Mouse (Mus musculus) liver, embryonic 11.5 days (tissue): ENCODE data around the gene Fam160b1. TPM values are rescaled to one million over a fixed set of nuclear protein-coding genes. Genes with fewer than 3 reads are reported as not detected.

ENCODE experiments used
- ATAC-seq: fragments of 200-750 bp; cut with Nextera tagmentation; replicated peaks from 2 replicates; pipeline ENCODE4 v1.8.0; 2017; ENCODE audit warnings: moderate number of reproducible peaks, mild to moderate bottlenecking, moderate TSS enrichment, moderate library complexity; ENCODE audit not compliant: low FRiP score
- DNase-seq: peaks from one replicate; pipeline ENCODE4 v3.0.0-alpha.2; 2017; ENCODE audit warnings: low spot score
- H3K27ac ChIP-seq: fragments of 300-500 bp; sonication (generic); 2 replicates; pipeline ENCODE4 v1.5.1; 2014; ENCODE audit warnings: mild to moderate bottlenecking, low read depth, low read length, control low read depth
- H3K27me3 ChIP-seq: fragments of 300-500 bp; sonication (generic); replicated peaks from 2 replicates; pipeline ENCODE4 v1.6.1; 2014; ENCODE audit warnings: low read length, mixed read lengths; ENCODE audit not compliant: control insufficient read depth, insufficient read depth
- H3K36me3 ChIP-seq: fragments of 300-500 bp; sonication (generic); 2 replicates; pipeline ENCODE4 v1.6.1; 2014; ENCODE audit warnings: mild to moderate bottlenecking, low read length, moderate library complexity, mixed read lengths; ENCODE audit not compliant: control insufficient read depth, insufficient read depth
- H3K4me1 ChIP-seq: fragments of 300-500 bp; sonication (generic); replicated peaks from 2 replicates; pipeline ENCODE4 v1.6.1; 2014; ENCODE audit warnings: low read length, mixed read lengths; ENCODE audit not compliant: control insufficient read depth, insufficient read depth
- H3K4me2 ChIP-seq: fragments of 300-500 bp; sonication (generic); 2 replicates; pipeline ENCODE4 v1.6.1; 2014; ENCODE audit warnings: mild to moderate bottlenecking, control low read depth, moderate library complexity
- H3K4me3 ChIP-seq: fragments of 300-500 bp; sonication (generic); 2 replicates; pipeline ENCODE4 v1.5.1; 2014; ENCODE audit warnings: low read depth, low read length, control low read depth
- H3K9ac ChIP-seq: fragments of 300-500 bp; sonication (generic); 2 replicates; pipeline ENCODE4 v1.6.1; 2014; ENCODE audit warnings: low read depth, low read length, control low read depth
- H3K9me3 ChIP-seq: fragments of 300-500 bp; sonication (generic); 2 replicates; pipeline ENCODE4 v1.6.1; 2016; ENCODE audit warnings: low read length, inconsistent platforms, mixed read lengths; ENCODE audit not compliant: control insufficient read depth
- WGBS: fragments of 180-500 bp; shearing (Covaris S2); extraction: QIAGEN DNeasy Blood & Tissue Kit; methylation state at CpG from one replicate; pipeline ENCODE4 v1.1.7; 2014; 5-methylcytosine and 5-hydroxymethylcytosine counted together
- polyA plus RNA-seq: library from polyadenylated mRNA; unstranded; fragments of >200 nt; fragmentation: Nextera tagmentation; extraction: Ambion mirVana; gene quantifications from 2 replicates; pipeline ENCODE4 v1.2.1, GENCODE M21; 2014

The Fam160b1 gene
- polyA plus RNA-seq, 1 experiment from 2014 or later: 11.9 TPM

DNA sequence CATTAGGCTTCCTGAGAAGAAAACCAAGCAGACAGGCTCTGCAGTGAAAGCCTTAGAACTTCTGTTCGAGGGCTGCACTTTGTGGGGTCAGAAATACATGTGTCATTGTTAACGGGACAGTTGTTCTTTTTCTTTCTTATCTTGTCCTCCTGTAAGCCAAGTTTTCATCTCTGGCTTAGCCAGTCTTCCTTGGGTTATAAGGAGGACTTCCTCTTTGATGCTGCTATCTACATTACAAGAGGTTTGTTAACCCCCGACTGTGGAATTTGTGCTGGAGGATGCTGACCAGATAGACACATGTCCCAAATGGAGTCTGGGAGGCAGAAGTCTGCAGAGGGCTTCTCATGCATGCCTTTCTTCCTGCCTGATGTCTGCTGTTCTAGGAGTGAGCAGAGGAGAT is 52.7 kb downstream of the Fam160b1 start:
- H3K27ac ChIP-seq: no peak overlapping the region
- 23% methylated on average over 3 of the region's 3 CpGs for WGBS

DNA sequence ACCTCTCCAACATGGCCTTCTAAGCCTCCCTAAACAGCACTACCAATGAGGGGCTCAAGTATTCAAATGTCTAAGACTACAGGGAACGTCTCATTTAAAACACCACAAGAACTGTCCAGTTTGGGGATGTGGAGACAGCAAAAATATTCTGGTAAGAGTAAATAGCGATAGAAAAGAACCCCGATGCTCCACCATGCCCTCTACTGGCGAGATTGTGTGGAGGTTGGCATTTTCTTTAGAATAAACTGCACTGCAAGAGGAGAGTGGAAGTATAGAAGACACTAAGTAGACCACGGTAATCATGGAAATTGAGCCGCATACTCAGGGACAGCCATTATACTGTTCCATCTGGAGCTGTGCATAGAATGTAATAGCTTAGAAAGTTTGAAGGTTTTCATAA is 53.4 kb downstream of the Fam160b1 start:
- Histone ChIP-seq H3K4me1 (peaks cover 22% of the 10 kb centered on the region), H3K4me2 (no peak overlapping the region), H3K27me3 (no peaks in the 10 kb centered on the region), H3K9ac (no peak overlapping the region), H3K9me3 (no peaks in the 10 kb centered on the region), H3K4me3 (no peak overlapping the region), H3K27ac (no peak overlapping the region), H3K36me3 (no peaks in the 10 kb centered on the region)
- DNase-seq: no peak
- ATAC-seq: no peak
- 75% methylated on average over 6 of the region's 6 CpGs for WGBS

More for the DNA sequence above, 52.7 kb downstream of the Fam160b1 start:
- Histone ChIP-seq H3K36me3 (no peaks in the 10 kb centered on the region), H3K9me3 (no peaks in the 10 kb centered on the region), H3K27me3 (no peaks in the 10 kb centered on the region), H3K4me1 (peaks cover 20% of the 10 kb centered on the region), H3K4me2 (no peak overlapping the region), H3K4me3 (no peak overlapping the region), H3K9ac (no peak overlapping the region)
- DNase-seq (no peak), ATAC-seq (no peak)

DNA sequence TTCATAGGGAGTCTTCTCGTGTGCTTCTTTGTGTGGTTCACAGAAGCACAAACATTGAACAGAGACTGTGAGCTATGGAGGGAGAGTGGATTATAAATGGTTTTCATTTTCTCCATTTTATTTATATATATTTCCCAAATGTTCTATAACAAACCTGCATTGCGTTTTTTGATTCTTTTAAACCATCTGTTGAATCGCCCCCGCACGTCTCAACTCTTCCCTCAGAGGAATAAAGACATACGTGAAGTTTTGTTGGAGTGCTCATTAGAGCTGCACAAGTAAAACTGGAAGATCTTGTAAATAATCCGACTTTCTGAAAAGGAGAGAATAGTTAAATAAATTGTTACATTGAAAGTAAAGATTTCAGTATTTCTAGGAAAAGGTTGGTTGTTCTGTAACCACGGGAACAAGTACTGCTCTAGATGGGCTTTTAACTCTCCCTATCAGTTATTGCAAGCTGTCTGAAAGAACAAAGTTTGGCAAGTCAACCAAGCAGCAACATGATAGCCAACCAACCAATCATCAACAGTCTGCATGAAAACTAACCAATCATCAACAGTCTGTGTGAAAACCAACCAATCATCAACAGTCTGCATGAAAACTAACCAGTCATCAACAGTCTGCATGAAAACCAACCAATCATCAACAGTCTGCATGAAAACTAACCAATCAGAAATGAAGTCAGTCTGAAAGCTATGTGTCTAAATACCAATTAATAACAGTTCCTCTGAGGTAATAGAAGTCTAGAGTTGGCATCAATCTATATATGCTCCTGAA is 54.7 kb downstream of the Fam160b1 start:
- H3K36me3 ChIP-seq: no peaks in the 10 kb centered on the region
- ATAC-seq: no peak
- no peaks in the 10 kb centered on the region for H3K27me3 ChIP-seq
- peaks cover 19% of the 10 kb centered on the region for H3K4me1 ChIP-seq
- no peak for DNase-seq
- no peak overlapping the region for H3K27ac ChIP-seq
- no peak overlapping the region for H3K4me2 ChIP-seq
- H3K9ac ChIP-seq: no peak overlapping the region
- H3K4me3 ChIP-seq: no peak overlapping the region
- 86% methylated on average over 8 of the region's 8 CpGs for whole genome bisulfite sequencing
- no peaks in the 10 kb centered on the region for H3K9me3 ChIP-seq

DNA sequence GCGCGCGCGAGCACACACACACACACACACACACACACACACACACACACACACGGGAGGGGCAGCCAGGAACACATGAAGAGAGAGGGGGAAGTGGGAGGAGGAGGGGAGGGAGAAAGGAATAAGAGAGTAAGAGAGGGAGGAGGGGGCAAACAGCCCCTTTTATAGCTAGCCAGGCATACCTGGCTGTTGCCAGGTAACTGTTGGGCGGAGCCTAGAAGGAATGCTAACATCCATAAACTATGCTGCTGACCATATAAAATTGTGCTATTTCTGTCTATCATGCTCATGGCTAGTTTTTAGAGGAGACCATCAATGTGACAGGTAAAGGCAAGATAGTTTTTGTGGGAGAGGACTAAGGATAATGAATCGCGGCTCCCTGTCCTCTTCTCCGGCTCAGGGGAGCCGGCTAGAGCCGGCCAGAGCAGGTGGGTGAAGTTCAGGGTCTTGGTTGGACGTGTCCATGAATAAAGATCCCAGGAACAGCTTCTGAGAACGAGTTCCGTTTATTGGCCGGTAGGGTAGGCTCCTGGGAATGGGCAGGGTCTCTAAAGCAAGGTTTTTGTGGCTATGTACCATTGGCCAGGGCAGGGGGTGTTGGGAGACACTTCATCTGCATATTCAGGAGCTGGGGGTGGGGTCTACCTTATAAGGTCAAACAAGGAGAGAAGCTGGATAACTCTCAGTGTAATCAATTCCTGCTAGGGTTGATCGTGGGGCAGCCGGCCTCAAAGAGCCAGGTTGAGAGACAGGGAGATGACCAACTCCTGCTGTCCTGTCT is 57.5 kb downstream of the Fam160b1 start:
- Histone ChIP-seq H3K27me3 (no peaks in the 10 kb centered on the region), H3K9ac (no peak overlapping the region), H3K27ac (no peak overlapping the region), H3K4me2 (peak overlapping the region; percentile 62), H3K9me3 (no peaks in the 10 kb centered on the region), H3K4me1 (peaks cover 7% of the 10 kb centered on the region), H3K36me3 (no peaks in the 10 kb centered on the region), H3K4me3 (peak overlapping the region; percentile 16; the same call in 1 of the 2 replicates)
- 21% methylated on average over 17 of the region's 17 CpGs for WGBS
- ATAC-seq (peak; percentile 70), DNase-seq (peak; percentile 52)

- ATAC-seq (no peak), DNase-seq (no peak)
- Histone ChIP-seq H3K9me3 (no peaks in the 10 kb centered on the region), H3K36me3 (no peaks in the 10 kb centered on the region), H3K4me1 (0 out of 2 replicates have a peak, but pooled peaks cover 2% of the 10 kb centered on the region), H3K4me3 (no peak overlapping the region), H3K4me2 (no peak overlapping the region), H3K27me3 (no peaks in the 10 kb centered on the region), H3K27ac (no peak overlapping the region), H3K9ac (no peak overlapping the region)
- WGBS: 46% methylated on average over 3 of the region's 3 CpGs
Observed at GRCm38 (mm10) chr19:57423402-57423801, 62.9 kb downstream of the Fam160b1 start.

DNA sequence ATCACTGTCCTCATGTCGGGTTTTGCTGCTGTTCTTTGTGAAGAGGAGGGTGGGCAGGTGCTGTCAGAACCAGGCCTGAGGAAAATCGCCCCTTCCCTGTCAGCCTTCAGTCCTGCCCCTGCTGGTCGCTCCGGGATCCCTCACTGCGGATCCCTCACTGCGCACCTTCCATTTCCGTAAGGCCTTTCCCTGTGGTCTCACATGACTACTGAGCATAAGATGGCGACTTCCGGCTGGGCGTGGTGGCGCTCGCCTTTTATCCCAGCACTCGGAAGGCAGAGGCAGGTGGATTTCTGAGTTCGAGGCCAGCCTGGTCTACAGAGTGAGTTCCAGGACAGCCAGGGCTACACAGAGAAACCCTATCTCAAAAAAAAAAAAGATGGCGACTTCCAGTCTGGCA is 64.8 kb downstream of the Fam160b1 start:
- Histone ChIP-seq H3K36me3 (no peaks in the 10 kb centered on the region), H3K9ac (no peak overlapping the region), H3K4me3 (no peak overlapping the region), H3K27me3 (no peaks in the 10 kb centered on the region), H3K9me3 (no peaks in the 10 kb centered on the region), H3K4me2 (no peak overlapping the region), H3K4me1 (no peaks in the 10 kb centered on the region), H3K27ac (no peak overlapping the region)
- DNase-seq (no peak), ATAC-seq (no peak)
- WGBS: 91% methylated on average over 15 of the region's 15 CpGs

GRCm38 (mm10) chr19:57426841-57427240 is 66.4 kb downstream of the Fam160b1 start:
- Histone ChIP-seq H3K9ac (no peak overlapping the region), H3K4me1 (no peaks in the 10 kb centered on the region), H3K4me3 (no peak overlapping the region), H3K4me2 (no peak overlapping the region), H3K27me3 (no peaks in the 10 kb centered on the region), H3K36me3 (no peaks in the 10 kb centered on the region), H3K27ac (no peak overlapping the region), H3K9me3 (no peaks in the 10 kb centered on the region)
- DNase-seq (no peak), ATAC-seq (no peak)
- WGBS: 84% methylated on average over 8 of the region's 8 CpGs

GRCm38 (mm10) chr19:57427756-57428438 is 67.4 kb downstream of the Fam160b1 start:
- Histone ChIP-seq H3K9ac (no peak overlapping the region), H3K4me3 (no peak overlapping the region)

More at GRCm38 (mm10) chr19:57427756-57428438, 67.4 kb downstream of the Fam160b1 start:
- DNase-seq (no peak), ATAC-seq (no peak)
- no peak overlapping the region for H3K27ac ChIP-seq
- no peak overlapping the region for H3K4me2 ChIP-seq
- no peaks in the 10 kb centered on the region for H3K36me3 ChIP-seq
- no peaks in the 10 kb centered on the region for H3K9me3 ChIP-seq
- H3K27me3 ChIP-seq: no peaks in the 10 kb centered on the region
- H3K4me1 ChIP-seq: no peaks in the 10 kb centered on the region
- WGBS: 73% methylated on average over 14 of the region's 14 CpGs
